Mouse (Mus musculus) thymus, postnatal 25 days (tissue): ENCODE results near the gene Gfod2.

Experiments
- DNase-seq: peaks from one replicate; pipeline ENCODE4 v3.0.0; 2022

The Gfod2 gene

DNA sequence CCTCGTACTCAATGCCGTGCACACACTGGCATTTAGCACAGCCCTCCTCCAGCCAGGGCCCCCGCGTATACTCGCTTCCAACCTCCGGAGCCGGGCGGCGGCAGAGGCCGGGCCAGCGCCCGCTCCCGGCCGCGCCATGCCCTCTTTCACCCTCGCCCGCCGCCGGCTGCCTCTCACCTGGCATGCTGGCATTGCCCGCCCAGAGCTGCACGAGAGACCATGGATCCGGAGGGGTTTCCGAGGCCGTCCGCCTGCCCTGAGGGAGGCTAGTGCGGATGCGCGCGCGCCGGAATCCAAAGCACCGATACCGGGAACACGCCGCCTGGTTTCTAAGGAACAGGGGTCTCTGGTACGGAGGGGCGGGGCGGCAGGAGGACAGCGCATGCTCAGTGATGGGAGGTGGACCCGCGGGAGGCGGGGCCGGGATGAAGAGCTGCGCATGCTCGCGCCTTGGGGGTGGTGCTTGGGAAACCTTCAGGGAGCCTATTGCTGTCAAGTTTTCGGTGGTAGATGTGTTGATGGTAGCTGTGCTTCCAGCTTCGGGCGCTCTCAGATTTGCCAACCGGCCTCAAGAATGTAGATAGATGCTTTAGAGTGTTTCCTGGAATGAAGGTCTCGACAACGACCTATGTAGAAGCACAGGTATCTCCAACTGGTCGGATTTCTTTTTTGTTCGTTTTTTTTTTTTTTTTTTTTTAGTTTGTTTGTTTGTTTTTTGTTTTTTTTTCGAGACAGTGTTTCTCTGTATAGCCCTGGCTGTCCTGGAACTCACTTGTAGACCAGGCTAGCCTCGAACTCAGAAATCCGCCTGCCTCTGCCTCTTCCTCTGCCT lies at the start of gene Gfod2:
Gene Gfod2 (minus strand): TSS at position 388 of the 832 bp plus-strand sequence.
- peak; percentile 99 for DNase-seq

- no peak for DNase-seq
Observed at GRCm38 (mm10) chr8:105807766-105808165, 49.3 kb upstream of the Gfod2 start.

DNA sequence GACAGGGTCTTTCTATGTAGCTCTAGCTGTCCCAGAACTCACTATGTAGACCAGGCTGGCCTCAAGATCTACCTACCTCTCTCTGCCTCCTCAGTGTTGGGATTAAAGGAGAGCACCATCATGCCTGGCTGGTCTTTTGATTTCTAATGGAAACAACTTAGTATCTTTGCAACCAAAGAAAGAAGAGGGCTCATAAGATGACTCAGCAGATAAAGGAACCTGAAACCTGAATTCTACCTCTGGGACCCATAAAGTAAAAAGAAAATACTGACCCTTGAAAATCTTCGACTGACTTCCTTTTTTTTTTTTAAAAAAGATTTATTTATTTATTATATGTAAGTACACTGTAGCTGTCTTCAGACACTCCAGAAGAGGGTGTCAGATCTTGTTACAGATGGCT lies 47.5 kb upstream of the Gfod2 start:
- no peak for DNase-seq

DNA sequence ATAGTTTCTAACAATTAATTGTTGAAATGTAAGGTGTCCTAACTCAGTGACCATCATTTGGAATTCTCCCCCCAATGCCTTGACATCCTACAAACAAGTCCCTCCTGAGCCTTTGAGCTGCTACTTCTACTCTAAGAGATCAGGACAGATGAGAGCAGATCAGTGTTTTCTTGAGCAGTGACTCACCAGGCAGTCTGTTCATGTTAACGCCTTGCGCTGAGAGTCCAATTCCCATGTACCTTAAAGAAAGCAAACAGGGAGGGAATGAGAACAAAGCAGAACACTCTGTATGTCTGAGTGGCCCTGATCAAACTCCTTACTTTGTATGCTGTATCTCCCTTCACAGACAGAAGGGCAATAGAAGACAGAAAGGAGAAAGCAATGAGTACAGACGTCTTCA lies 46.9 kb upstream of the Gfod2 start:
- no peak for DNase-seq

- no peak for DNase-seq
Observed at GRCm38 (mm10) chr8:105804797-105805196, 46.3 kb upstream of the Gfod2 start.

GRCm38 (mm10) chr8:105801153-105801904 lies 42.9 kb upstream of the Gfod2 start:
- DNase-seq, result no peak

- DNase-seq, result no peak
Observed at GRCm38 (mm10) chr8:105799091-105799812, 40.8 kb upstream of the Gfod2 start.

DNA sequence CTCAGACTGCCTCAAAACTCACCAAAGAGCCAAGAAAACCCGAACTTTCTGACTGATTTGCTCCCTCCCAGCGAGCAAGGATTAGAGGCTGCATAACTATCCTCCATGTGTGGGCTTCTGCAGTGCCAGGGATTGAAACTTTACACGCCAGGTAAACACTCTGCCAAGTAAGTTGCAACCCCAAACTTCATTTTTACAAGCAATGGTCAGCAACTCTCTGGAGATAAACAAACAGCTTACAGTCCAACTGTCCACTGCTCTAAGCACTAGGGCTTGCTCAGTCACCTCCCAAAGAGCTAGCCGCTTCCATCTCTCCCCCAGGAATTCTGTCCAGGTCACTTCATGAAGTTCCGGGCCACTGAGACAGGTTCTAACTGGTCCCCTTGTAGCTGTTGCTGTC lies 39.9 kb upstream of the Gfod2 start:
- no peak for DNase-seq

DNA sequence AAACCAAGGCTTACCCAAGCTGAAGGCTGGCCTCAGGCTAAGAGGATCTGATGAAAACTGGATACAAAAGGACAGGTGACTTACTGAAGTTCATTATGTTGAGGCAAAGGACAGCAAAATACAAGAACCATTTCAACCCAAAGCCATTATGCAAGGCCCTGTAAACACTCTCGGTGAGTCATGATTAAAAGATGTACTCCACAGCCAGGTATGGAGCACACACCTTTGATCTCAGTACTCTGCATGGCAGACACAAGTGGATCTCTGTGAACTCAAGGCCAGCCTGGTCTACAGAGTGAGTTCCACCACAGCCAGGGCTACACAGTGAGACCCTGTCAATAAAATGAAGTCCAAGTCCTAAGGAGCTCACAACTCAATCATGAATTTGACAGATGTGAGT lies 37.3 kb upstream of the Gfod2 start:
- DNase-seq, result no peak

GRCm38 (mm10) chr8:105794009-105794598 lies 35.6 kb upstream of the Gfod2 start:
- DNase-seq, result no peak

- no peak for DNase-seq
Observed at GRCm38 (mm10) chr8:105793331-105793730, 34.9 kb upstream of the Gfod2 start.

DNA sequence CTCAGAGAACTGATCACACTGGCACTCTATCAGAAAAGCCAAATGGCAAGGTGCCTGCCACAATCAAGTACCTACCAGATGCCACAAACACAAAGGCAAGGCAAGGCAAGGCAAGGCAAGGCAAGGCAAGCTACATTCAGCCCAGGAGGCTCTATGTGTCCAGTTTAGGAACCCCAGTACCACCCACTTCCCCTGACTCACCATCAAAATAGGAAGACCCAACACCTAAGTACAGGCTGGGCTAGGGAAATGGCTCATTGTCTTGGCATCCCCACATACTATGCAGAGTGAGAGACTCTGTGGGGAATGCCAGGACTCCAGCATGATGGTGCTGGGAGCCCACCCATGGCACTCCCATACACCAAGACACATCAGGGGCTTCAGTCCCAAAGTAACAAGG lies 31.2 kb upstream of the Gfod2 start:
- no peak for DNase-seq

GRCm38 (mm10) chr8:105788927-105789326 lies 30.5 kb upstream of the Gfod2 start:
- peak; percentile 33 for DNase-seq

DNA sequence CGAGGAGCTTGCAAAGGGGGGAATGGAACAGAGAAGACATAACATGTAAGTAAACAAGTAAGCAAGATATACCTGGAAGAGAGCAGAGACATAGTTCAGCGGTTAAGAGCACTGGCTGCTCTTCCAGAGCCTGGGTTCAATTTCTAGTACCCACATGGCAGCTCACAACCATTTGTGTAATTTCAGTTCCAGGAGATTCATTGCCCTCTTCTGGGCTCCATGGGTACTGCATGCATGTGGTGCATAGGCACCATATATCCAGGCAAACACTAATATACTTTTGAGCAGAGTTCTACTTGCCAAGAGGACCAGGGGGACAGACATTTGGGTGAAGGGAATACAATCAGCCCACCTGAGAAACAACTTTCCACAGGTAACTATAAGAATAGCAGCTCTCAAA lies 29.8 kb upstream of the Gfod2 start:
- DNase-seq, result peak; percentile 81

- no peak for DNase-seq
Observed at GRCm38 (mm10) chr8:105780298-105780697, 21.8 kb upstream of the Gfod2 start.

GRCm38 (mm10) chr8:105777833-105778232 lies 19.4 kb upstream of the Gfod2 start:
- DNase-seq, result no peak

DNA sequence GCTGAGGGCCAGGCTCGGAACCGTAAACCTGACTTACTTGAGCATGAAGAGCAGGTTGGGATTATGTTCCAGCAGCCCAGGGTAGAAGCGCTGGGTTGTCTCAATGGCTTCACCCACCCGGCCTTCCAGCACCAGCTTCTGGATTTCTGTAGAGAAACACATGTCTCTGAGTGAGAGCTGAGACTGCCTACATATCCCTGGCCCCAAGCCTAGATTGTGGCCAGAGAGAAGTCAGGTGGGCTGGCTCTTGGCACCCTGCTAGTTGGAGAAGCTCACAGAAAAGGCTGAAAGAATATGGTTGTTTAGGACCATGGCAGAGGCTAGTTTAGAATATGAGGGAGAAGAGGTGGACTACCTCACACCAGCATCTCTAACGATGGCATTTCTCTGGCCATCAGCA lies 16.0 kb upstream of the Gfod2 start:
- DNase-seq, result no peak

DNA sequence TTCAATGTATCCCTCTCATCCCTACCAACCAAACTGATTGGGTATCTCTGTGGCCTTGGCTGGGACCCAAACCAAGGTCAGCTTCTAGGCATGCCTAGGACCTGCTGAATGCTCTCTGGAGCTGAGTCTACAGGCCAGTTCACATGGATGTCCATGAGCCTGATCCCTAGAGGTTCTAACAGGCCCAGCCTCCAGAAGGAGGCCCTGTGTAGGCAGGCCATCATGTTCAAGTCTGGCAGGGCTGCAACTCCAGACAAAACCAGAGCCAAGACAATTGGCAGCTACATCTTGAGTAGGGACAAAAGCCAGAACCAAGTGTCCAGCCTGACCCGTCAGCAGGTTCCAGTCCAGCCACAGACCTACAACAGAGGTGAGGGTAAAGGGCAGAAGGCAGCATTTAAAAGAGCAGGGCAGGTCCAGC lies 15.0 kb upstream of the Gfod2 start:
- no peak for DNase-seq

- no peak for DNase-seq
Observed at GRCm38 (mm10) chr8:105771398-105772175, 13.1 kb upstream of the Gfod2 start.

GRCm38 (mm10) chr8:105770609-105771008 lies 12.1 kb upstream of the Gfod2 start:
- DNase-seq, result peak; percentile 17

- DNase-seq, result no peak
Observed at GRCm38 (mm10) chr8:105768485-105769257, 10.2 kb upstream of the Gfod2 start.
